8 mouse cellular contexts compared by ENCODE assay signal in genomic region chr7:73537228-73537627, GRCm38 (mm10). TPM values are rescaled to one million over a fixed set of nuclear protein-coding genes. Genes with fewer than 3 reads are reported as not detected.
DNase-seq lines count a peak whose midpoint lies in the region; ATAC-seq and TF ChIP-seq lines count a peak whose summit lies in the region.

No protein-coding gene starts in this region.

- dilution Hi-C loops in CH12.LX (cut with MboI; ENCODE audit: extremely low pct_ligation_motif_present, extremely low pct_unique_long_range_greater_than_20kb, low sequenced_read_pairs) = no loop called here

- H3K27ac ChIP-seq in heart, embryonic 10.5 days = peak overlapping the region; percentile 99
- peak overlapping the region; percentile 85 for H3K27ac ChIP-seq in CH12.LX (ENCODE audit: insufficient read depth, low read depth)
- peak overlapping the region; percentile 94 for H3K27ac ChIP-seq in forebrain, embryonic 13.5 days
- H3K27ac ChIP-seq in liver, embryonic 15.5 days (replicated peaks) = peak overlapping the region; percentile 93

- 0 out of 2 replicates have a peak, but pooled peaks cover 8% of the 10 kb centered on the region for H3K36me3 ChIP-seq in heart, embryonic 10.5 days
- peaks cover 6 to 32% of the 10 kb centered on the region in 2 experiments for H3K36me3 ChIP-seq in CH12.LX (replicated peaks in 1 of 2; ENCODE audit: control insufficient read depth in 1 of 2, insufficient read depth in 1 of 2, low read length in 1 of 2)
- H3K36me3 ChIP-seq in forebrain, embryonic 13.5 days (ENCODE audit: poor library complexity, severe bottlenecking) = no peaks in the 10 kb centered on the region
- H3K36me3 ChIP-seq in liver, embryonic 15.5 days (replicated peaks) = peaks cover 32% of the 10 kb centered on the region

- peaks cover 64% of the 10 kb centered on the region for H3K79me2 ChIP-seq in CH12.LX (replicated peaks; ENCODE audit: control insufficient read depth, extremely low read depth, insufficient read depth, poor library complexity, severe bottlenecking)

- DNase-seq in heart, embryonic 10.5 days (ENCODE audit: low spot score) = no peak
- DNase-seq in heart, postnatal 25 days (ENCODE audit: low spot score) = no peak
- DNase-seq in CH12.LX (ENCODE audit: extremely low read depth) = no peak
- no peak for DNase-seq in adrenal gland, postnatal 36 days
- DNase-seq in gastrocnemius, postnatal 36 days = no peak
- no peak for DNase-seq in adrenal gland, adult (ENCODE audit: inconsistent age in 2 of 2, low spot score in 1 of 2)

- ATAC-seq in forebrain, embryonic 13.5 days = peak; percentile 0; the same call in 1 of the 2 replicates
- no peak for ATAC-seq in liver, embryonic 15.5 days (ENCODE audit: insufficient read depth)

- no peak for TF ChIP-seq POLR2A in CH12.LX (IDR thresholded peaks at IDR 0.05; ENCODE audit: low read depth, low read length)

- intact Hi-C loops in heart, postnatal 25 days (cut with DNase I) = loop anchor here (1.0 kb wide), 1 partner anchor 81 kb away; no protein-coding TSS in a partner anchor
- intact Hi-C loops in gastrocnemius, postnatal 36 days (cut with DNase I) = no loop called here

- peak overlapping the region; percentile 99 for H3K9ac ChIP-seq in CH12.LX (ENCODE audit: insufficient read depth, low read depth)
- H3K9ac ChIP-seq in forebrain, embryonic 13.5 days = peak overlapping the region; percentile 65
- peak overlapping the region; percentile 57 for H3K9ac ChIP-seq in liver, embryonic 15.5 days

- peaks cover 38% of the 10 kb centered on the region for H3K4me1 ChIP-seq in heart, embryonic 10.5 days
- H3K4me1 ChIP-seq in CH12.LX (ENCODE audit: control insufficient read depth in 1 of 2, insufficient read depth in 2 of 2) = peaks cover 6 to 40% of the 10 kb centered on the region in 2 experiments; a peak in 3 of 4 replicates
- peaks cover 49% of the 10 kb centered on the region for H3K4me1 ChIP-seq in forebrain, embryonic 13.5 days
- peaks cover 49% of the 10 kb centered on the region for H3K4me1 ChIP-seq in liver, embryonic 15.5 days (replicated peaks)

- 20% methylated on average over 10 of the region's 10 CpGs for WGBS in heart, embryonic 10.5 days
- WGBS in forebrain, embryonic 13.5 days = 21% methylated on average over 10 of the region's 10 CpGs
- 6% methylated on average over 10 of the region's 10 CpGs for WGBS in liver, embryonic 15.5 days (ENCODE audit: insufficient replicate concordance)

- TF ChIP-seq RAD21 in CH12.LX (IDR thresholded peaks at IDR 0.05; ENCODE audit: low read depth, low read length) = no peak

- TF ChIP-seq EP300 in CH12.LX (IDR thresholded peaks at IDR 0.05; ENCODE audit: low read length) = no peak

- H3K9me3 ChIP-seq in heart, embryonic 10.5 days = no peaks in the 10 kb centered on the region
- H3K9me3 ChIP-seq in CH12.LX (replicated peaks; ENCODE audit: low read length) = no peaks in the 10 kb centered on the region
- no peaks in the 10 kb centered on the region for H3K9me3 ChIP-seq in forebrain, embryonic 13.5 days (replicated peaks)
- no peaks in the 10 kb centered on the region for H3K9me3 ChIP-seq in liver, embryonic 15.5 days (replicated peaks)

- peak overlapping the region; percentile 75 for H3K4me3 ChIP-seq in heart, embryonic 10.5 days
- peak overlapping the region; percentile 48 to 67 (median 58) for H3K4me3 ChIP-seq in CH12.LX (replicated peaks in 1 of 3; ENCODE audit: low read depth in 2 of 3, low read length in 2 of 3, poor library complexity in 1 of 3)
- peak overlapping the region; percentile 45 for H3K4me3 ChIP-seq in forebrain, embryonic 13.5 days
- H3K4me3 ChIP-seq in liver, embryonic 15.5 days (replicated peaks) = peak overlapping the region; percentile 67

- in situ Hi-C loops in CH12.LX (cut with MboI; ENCODE audit: low pct_ligation_motif_present, low pct_unique_long_range_greater_than_20kb, low sequenced_read_pairs) = loop anchor here (5.0 kb wide), 1 partner anchor 85 kb away; no protein-coding TSS in a partner anchor

- H3K27me3 ChIP-seq in heart, embryonic 10.5 days (ENCODE audit: insufficient read depth, poor library complexity, severe bottlenecking) = no peaks in the 10 kb centered on the region
- H3K27me3 ChIP-seq in CH12.LX (replicated peaks) = no peaks in the 10 kb centered on the region
- H3K27me3 ChIP-seq in forebrain, embryonic 13.5 days = no peaks in the 10 kb centered on the region
- no peaks in the 10 kb centered on the region for H3K27me3 ChIP-seq in liver, embryonic 15.5 days

- TF ChIP-seq CTCF in CH12.LX (conservative IDR thresholded peaks at IDR 0.05 in 1 of 2, IDR thresholded peaks at IDR 0.05 in 1 of 2; ENCODE audit: low read depth in 2 of 2, low read length in 2 of 2) = no peak

- H3K4me2 ChIP-seq in CH12.LX (ENCODE audit: insufficient read depth, low read depth, poor library complexity, severe bottlenecking) = peak overlapping the region; percentile 83
- peak overlapping the region; percentile 73 for H3K4me2 ChIP-seq in forebrain, embryonic 13.5 days
- H3K4me2 ChIP-seq in liver, embryonic 15.5 days = peak overlapping the region; percentile 73

TF ChIP-seq in CH12.LX, 34 proteins besides CTCF, POLR2A, EP300 and RAD21:
- TF ChIP-seq IRF4 (IDR thresholded peaks at IDR 0.05; ENCODE audit: low read depth, low read length) (no peak), NELFE (IDR thresholded peaks at IDR 0.05; ENCODE audit: low read depth, low read length) (no peak), MAFK (IDR thresholded peaks at IDR 0.05; ENCODE audit: insufficient replicate concordance, low read length) (no peak), CHD1 (IDR thresholded peaks at IDR 0.05; ENCODE audit: low read depth, low read length) (no peak), TBP (conservative IDR thresholded peaks at IDR 0.05; ENCODE audit: low read depth, low read length) (no peak), SIN3A (IDR thresholded peaks at IDR 0.05; ENCODE audit: low read length) (no peak), MYC (IDR thresholded peaks at IDR 0.05; ENCODE audit: low read depth, low read length) (no peak), USF1 (IDR thresholded peaks at IDR 0.05; ENCODE audit: low read depth, low read length) (no peak), SMC3 (IDR thresholded peaks at IDR 0.05; ENCODE audit: low read depth, low read length) (no peak)

RNA-seq across cellular contexts. Expression of gene Chd2, which starts 4.4 kb away (rescaled TPM):
- polyA plus RNA-seq in heart, embryonic 10.5 days (2016; fragmentation: Nextera tagmentation; extraction: Ambion mirVana) = 43.6 and 46.0 TPM in 2 replicates
- 10 to 100 TPM; 40.4 to 41.2 TPM for total RNA-seq in heart, postnatal 25 days (2021)
- total RNA-seq in CH12.LX (2012; rRNA removed) = 21.4 and 30.9 TPM in 2 replicates
- total RNA-seq in CH12.LX (2014; rRNA removed) = 18.2 and 23.2 TPM in 2 replicates
- polyA plus RNA-seq in CH12.LX (2012; ENCODE audit: insufficient read length, low read depth) = 39.3 and 42.8 TPM in 2 replicates
- 62.8 TPM in 2 replicates for polyA plus RNA-seq in forebrain, embryonic 13.5 days (2015; fragmentation: Nextera tagmentation; extraction: Ambion mirVana)
- polyA plus RNA-seq in liver, embryonic 15.5 days (2015; fragmentation: Nextera tagmentation; extraction: Ambion mirVana) = 20.1 and 22.1 TPM in 2 replicates
- 10 to 100 TPM; 40.9 to 41.6 TPM for total RNA-seq in adrenal gland, postnatal 36 days (2021)
- 10 to 100 TPM; 22.4 to 39.9 TPM for total RNA-seq in gastrocnemius, postnatal 36 days (2021)
